Mouse (Mus musculus) cerebellum, adult 11 months (tissue): ENCODE results near the gene Mad1l1.
A peak's percentile ranks its signal among the peaks of the same experiment; 100 is the strongest.

Experiments
- DNase-seq: peaks from one replicate; pipeline ENCODE4 v3.0.0; 2022

Mad1l1 gene

GRCm38 (mm10) chr5:140210417-140211184 is 110.8 kb downstream of the Mad1l1 start:
- DNase-seq, result no peak

- DNase-seq, result no peak
Observed at GRCm38 (mm10) chr5:140208743-140209409, 112.5 kb downstream of the Mad1l1 start.

GRCm38 (mm10) chr5:140206726-140207703 is 114.3 kb downstream of the Mad1l1 start:
- DNase-seq, result no peak

GRCm38 (mm10) chr5:140205991-140206390 is 115.4 kb downstream of the Mad1l1 start:
- DNase-seq, result no peak

GRCm38 (mm10) chr5:140204465-140204864 is 116.9 kb downstream of the Mad1l1 start:
- DNase-seq, result no peak

- no peak for DNase-seq
Observed at GRCm38 (mm10) chr5:140204037-140204436, 117.3 kb downstream of the Mad1l1 start.

- no peak for DNase-seq
Observed at GRCm38 (mm10) chr5:140202451-140202850, 118.9 kb downstream of the Mad1l1 start.

GRCm38 (mm10) chr5:140201566-140201965 is 119.8 kb downstream of the Mad1l1 start:
- no peak for DNase-seq

- DNase-seq, result no peak
Observed at GRCm38 (mm10) chr5:140201109-140201508, 120.2 kb downstream of the Mad1l1 start.

GRCm38 (mm10) chr5:140197705-140198104 is 123.6 kb downstream of the Mad1l1 start:
- DNase-seq, result peak; percentile 48

GRCm38 (mm10) chr5:140196446-140196845 is 124.9 kb downstream of the Mad1l1 start:
- DNase-seq, result no peak

GRCm38 (mm10) chr5:140194173-140194572 is 127.2 kb downstream of the Mad1l1 start:
- DNase-seq, result no peak

- DNase-seq, result no peak
Observed at GRCm38 (mm10) chr5:140191539-140191938, 129.8 kb downstream of the Mad1l1 start.

GRCm38 (mm10) chr5:140186351-140186750 is 135.0 kb downstream of the Mad1l1 start:
- no peak for DNase-seq

- no peak for DNase-seq
Observed at GRCm38 (mm10) chr5:140185757-140186156, 135.6 kb downstream of the Mad1l1 start.

- no peak for DNase-seq
Observed at GRCm38 (mm10) chr5:140183387-140183786, 138.0 kb downstream of the Mad1l1 start.

- DNase-seq, result no peak
Observed at GRCm38 (mm10) chr5:140182351-140182750, 139.0 kb downstream of the Mad1l1 start.

- DNase-seq, result no peak
Observed at GRCm38 (mm10) chr5:140180016-140180415, 141.3 kb downstream of the Mad1l1 start.

- peak; percentile 43 for DNase-seq
Observed at GRCm38 (mm10) chr5:140178058-140178690, 143.2 kb downstream of the Mad1l1 start.

- no peak for DNase-seq
Observed at GRCm38 (mm10) chr5:140177582-140177981, 143.8 kb downstream of the Mad1l1 start.

GRCm38 (mm10) chr5:140176370-140176769 is 145.0 kb downstream of the Mad1l1 start:
- no peak for DNase-seq

GRCm38 (mm10) chr5:140174814-140175490 is 146.4 kb downstream of the Mad1l1 start:
- DNase-seq, result no peak
